Mouse (Mus musculus) cerebellum, adult 2 months (tissue): ENCODE measurements around the gene Fat1. TPM values are rescaled to one million over a fixed set of nuclear protein-coding genes. Genes with fewer than 3 reads are reported as not detected.

ENCODE experiments used
- DNase-seq, 2 experiments: peaks; one replicate each; pipeline ENCODE4 v3.0.0; 2021
- H3K27ac ChIP-seq: fragments of 200-500 bp; 2 replicates; pipeline ENCODE4 v1.5.1; 2012; ENCODE audit warnings: low read length, control low read depth, inconsistent platforms; ENCODE audit not compliant: insufficient read depth
- H3K27me3 ChIP-seq: fragments of 200-500 bp; 2 replicates; pipeline ENCODE4 v1.6.1; 2012; ENCODE audit warnings: inconsistent platforms, mild to moderate bottlenecking, low read length, moderate library complexity; ENCODE audit not compliant: control insufficient read depth, insufficient read depth
- H3K4me1 ChIP-seq: fragments of 200-500 bp; 2 replicates; pipeline ENCODE4 v1.6.1; 2011; ENCODE audit warnings: low read length; ENCODE audit not compliant: control insufficient read depth, insufficient read depth
- H3K4me3 ChIP-seq: fragments of 200-500 bp; replicated peaks from 2 replicates; pipeline ENCODE3; 2011; ENCODE audit warnings: mild to moderate bottlenecking, low read depth, low read length, control low read depth; ENCODE audit not compliant: insufficient read depth
- CTCF ChIP-seq: fragments of 200-500 bp; IDR thresholded peaks from 2 replicates; pipeline ENCODE4 v1.5.1; 2011; ENCODE audit warnings: low read depth, mild to moderate bottlenecking, control low read depth, low read length, moderate library complexity, borderline replicate concordance; ENCODE audit not compliant: insufficient read depth
- POLR2A ChIP-seq: fragments of 200-500 bp; IDR thresholded peaks from 2 replicates; pipeline ENCODE4 v1.6.1; 2011; ENCODE audit warnings: low read length, control low read depth, borderline replicate concordance; ENCODE audit not compliant: insufficient read depth
- WGBS: fragments of 180-500 bp; shearing (Covaris S2); methylation state at CpG from one replicate; pipeline ENCODE4 v1.1.7; 2018; 5-methylcytosine and 5-hydroxymethylcytosine counted together
- polyA plus RNA-seq: library from polyadenylated mRNA; depleted of rRNA; stranded (reverse); fragments of >200 nt; gene quantifications from 2 replicates; pipeline ENCODE4 v1.2.3, GENCODE M21; 2012

The Fat1 gene
- polyA plus RNA-seq, 1 experiment, result 106 TPM

GRCm38 (mm10) chr8:45050451-45050850 is 115.2 kb downstream of the Fat1 start:
- Histone ChIP-seq H3K27me3 (no peaks in the 10 kb centered on the region), H3K4me1 (no peaks in the 10 kb centered on the region), H3K4me3 (no peak overlapping the region), H3K27ac (no peak overlapping the region)
- 93% methylated on average over 8 of the region's 8 CpGs for WGBS
- DNase-seq, result no peak
- TF ChIP-seq CTCF (no peak), POLR2A (no peak)

- Histone ChIP-seq H3K27ac (no peak overlapping the region), H3K4me1 (no peaks in the 10 kb centered on the region), H3K27me3 (no peaks in the 10 kb centered on the region), H3K4me3 (no peak overlapping the region)
- WGBS, result 97% methylated on average over 30 of the region's 30 CpGs
- DNase-seq, result no peak
- no peak for TF ChIP-seq POLR2A
- TF ChIP-seq CTCF, result no peak
Measured at GRCm38 (mm10) chr8:45051236-45051635, 116.0 kb downstream of the Fat1 start.

- Histone ChIP-seq H3K27ac (no peak overlapping the region), H3K4me3 (no peak overlapping the region), H3K27me3 (no peaks in the 10 kb centered on the region), H3K4me1 (no peaks in the 10 kb centered on the region)
- WGBS, result 60% methylated on average over 1 of the region's 1 CpGs
- no peak for DNase-seq
- TF ChIP-seq CTCF (peak; percentile 22; the same call in 1 of the 2 replicates), POLR2A (no peak)
Measured at GRCm38 (mm10) chr8:45052205-45052604, 117.0 kb downstream of the Fat1 start.

- TF ChIP-seq CTCF (no peak), POLR2A (no peak)
- 82% methylated on average over 9 of the region's 9 CpGs for WGBS
- DNase-seq, result no peak
- Histone ChIP-seq H3K27me3 (no peaks in the 10 kb centered on the region), H3K27ac (no peak overlapping the region), H3K4me3 (no peak overlapping the region), H3K4me1 (no peaks in the 10 kb centered on the region)
Measured at GRCm38 (mm10) chr8:45052618-45053017, 117.4 kb downstream of the Fat1 start.

- H3K27me3 ChIP-seq, result no peaks in the 10 kb centered on the region
- no peak for TF ChIP-seq POLR2A
- no peaks in the 10 kb centered on the region for H3K4me1 ChIP-seq
- no peak overlapping the region for H3K27ac ChIP-seq
- DNase-seq, result no peak
- WGBS, result 94% methylated on average over 3 of the region's 3 CpGs
- no peak overlapping the region for H3K4me3 ChIP-seq
Measured at GRCm38 (mm10) chr8:45055500-45055899, 120.3 kb downstream of the Fat1 start.

GRCm38 (mm10) chr8:45056810-45057209 is 121.6 kb downstream of the Fat1 start:
- DNase-seq, result no peak
- TF ChIP-seq CTCF (peak; percentile 22; the same call in 1 of the 2 replicates), POLR2A (no peak)
- Histone ChIP-seq H3K4me3 (no peak overlapping the region), H3K27me3 (no peaks in the 10 kb centered on the region), H3K27ac (no peak overlapping the region), H3K4me1 (no peaks in the 10 kb centered on the region)
- 37% methylated on average over 3 of the region's 3 CpGs for WGBS

GRCm38 (mm10) chr8:45060083-45060482 is 124.8 kb downstream of the Fat1 start:
- 95% methylated on average over 2 of the region's 2 CpGs for WGBS
- DNase-seq, result no peak
- no peak for TF ChIP-seq POLR2A
- no peak for TF ChIP-seq CTCF
- Histone ChIP-seq H3K27ac (no peak overlapping the region), H3K4me1 (no peaks in the 10 kb centered on the region), H3K4me3 (no peak overlapping the region), H3K27me3 (no peaks in the 10 kb centered on the region)

GRCm38 (mm10) chr8:45062311-45062710 is 127.1 kb downstream of the Fat1 start:
- DNase-seq, result no peak
- Histone ChIP-seq H3K27ac (no peak overlapping the region), H3K4me3 (no peak overlapping the region), H3K4me1 (no peaks in the 10 kb centered on the region), H3K27me3 (no peaks in the 10 kb centered on the region)
- no peak for TF ChIP-seq POLR2A
- TF ChIP-seq CTCF, result no peak
- WGBS, result 93% methylated on average over 11 of the region's 11 CpGs
